Mouse (Mus musculus): ENCODE data around the gene Igdcc3. TPM values are rescaled to one million over a fixed set of nuclear protein-coding genes. Genes with fewer than 3 reads are reported as not detected.
A peak's percentile ranks its signal among the peaks of the same experiment; 100 is the strongest.
"Not testable (repeated sequence)": the region's sequence is repeated elsewhere in the genome, so short reads cannot be mapped to it uniquely, and the experiment has no call there.

The Igdcc3 gene
- polyA plus RNA-seq, 1 experiment: not detected

GRCm38 (mm10) chr9:65197826-65198225 lies 56.8 kb downstream of the Igdcc3 start:
- peaks cover 6% of the 10 kb centered on the region for H3K4me1 ChIP-seq (ENCODE audit: control insufficient read depth, insufficient read depth, low read length)
- peak overlapping the region; percentile 51 for H3K27ac ChIP-seq (ENCODE audit: control insufficient read depth, insufficient read depth, low read depth, low read length, poor library complexity)
- TF ChIP-seq POLR2A (IDR thresholded peaks at IDR 0.05; ENCODE audit: borderline replicate concordance, control insufficient read depth, low read depth, low read length): no peak
- no peak for TF ChIP-seq CTCF (IDR thresholded peaks at IDR 0.05; ENCODE audit: control insufficient read depth, insufficient read depth, low read length)
- WGBS: 68% methylated on average over 6 of the region's 6 CpGs
- H3K4me3 ChIP-seq (replicated peaks; ENCODE audit: control insufficient read depth, low read depth, low read length): no peak overlapping the region

- TF ChIP-seq CTCF (IDR thresholded peaks at IDR 0.05; ENCODE audit: control insufficient read depth, insufficient read depth, low read length): no peak
- TF ChIP-seq POLR2A (IDR thresholded peaks at IDR 0.05; ENCODE audit: borderline replicate concordance, control insufficient read depth, low read depth, low read length): no peak
- Histone ChIP-seq H3K27ac (ENCODE audit: control insufficient read depth, insufficient read depth, low read depth, low read length, poor library complexity) (no peak overlapping the region), H3K4me3 (replicated peaks; ENCODE audit: control insufficient read depth, low read depth, low read length) (no peak overlapping the region), H3K4me1 (ENCODE audit: control insufficient read depth, insufficient read depth, low read length) (peaks cover 6% of the 10 kb centered on the region)
- WGBS: 68% methylated on average over 7 of the region's 7 CpGs
These were observed 58.7 kb downstream of the Igdcc3 start for GRCm38 (mm10) chr9:65199723-65200122.

DNA sequence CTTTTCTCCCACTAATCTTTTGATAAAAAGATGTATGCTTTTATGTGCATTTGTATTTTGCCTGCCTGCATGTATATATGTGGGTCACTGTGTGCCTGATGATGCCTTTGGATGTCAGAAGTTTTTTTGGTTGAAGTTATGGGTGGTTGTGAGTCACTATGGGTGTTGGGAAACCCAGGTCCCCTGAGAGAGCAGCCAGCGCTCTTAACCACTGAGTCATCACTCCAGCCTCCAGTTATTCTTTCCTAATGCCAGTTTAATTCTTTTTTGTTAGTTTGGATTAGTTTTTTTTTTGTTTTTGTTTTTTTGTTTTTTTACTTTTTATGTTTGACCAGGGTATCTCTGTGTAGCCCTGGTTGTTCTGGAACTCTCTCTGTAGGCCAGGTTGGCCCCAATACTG lies 59.6 kb downstream of the Igdcc3 start:
- Histone ChIP-seq H3K4me3 (replicated peaks; ENCODE audit: control insufficient read depth, low read depth, low read length) (no peak overlapping the region), H3K4me1 (ENCODE audit: control insufficient read depth, insufficient read depth, low read length) (peaks cover 2% of the 10 kb centered on the region), H3K27ac (ENCODE audit: control insufficient read depth, insufficient read depth, low read depth, low read length, poor library complexity) (no peak overlapping the region)
- TF ChIP-seq POLR2A (IDR thresholded peaks at IDR 0.05; ENCODE audit: borderline replicate concordance, control insufficient read depth, low read depth, low read length) (no peak), CTCF (IDR thresholded peaks at IDR 0.05; ENCODE audit: control insufficient read depth, insufficient read depth, low read length) (no peak)
- 13% methylated on average over 1 of the region's 1 CpGs for WGBS

- no peak overlapping the region for H3K27ac ChIP-seq (ENCODE audit: control insufficient read depth, insufficient read depth, low read depth, low read length, poor library complexity)
- H3K4me3 ChIP-seq (replicated peaks; ENCODE audit: control insufficient read depth, low read depth, low read length): no peak overlapping the region
- WGBS: 55% methylated on average over 3 of the region's 3 CpGs
- no peak for TF ChIP-seq POLR2A (IDR thresholded peaks at IDR 0.05; ENCODE audit: borderline replicate concordance, control insufficient read depth, low read depth, low read length)
- no peak for TF ChIP-seq CTCF (IDR thresholded peaks at IDR 0.05; ENCODE audit: control insufficient read depth, insufficient read depth, low read length)
- peaks cover 1% of the 10 kb centered on the region for H3K4me1 ChIP-seq (ENCODE audit: control insufficient read depth, insufficient read depth, low read length)
These were observed 60.0 kb downstream of the Igdcc3 start for GRCm38 (mm10) chr9:65201021-65201380.

DNA sequence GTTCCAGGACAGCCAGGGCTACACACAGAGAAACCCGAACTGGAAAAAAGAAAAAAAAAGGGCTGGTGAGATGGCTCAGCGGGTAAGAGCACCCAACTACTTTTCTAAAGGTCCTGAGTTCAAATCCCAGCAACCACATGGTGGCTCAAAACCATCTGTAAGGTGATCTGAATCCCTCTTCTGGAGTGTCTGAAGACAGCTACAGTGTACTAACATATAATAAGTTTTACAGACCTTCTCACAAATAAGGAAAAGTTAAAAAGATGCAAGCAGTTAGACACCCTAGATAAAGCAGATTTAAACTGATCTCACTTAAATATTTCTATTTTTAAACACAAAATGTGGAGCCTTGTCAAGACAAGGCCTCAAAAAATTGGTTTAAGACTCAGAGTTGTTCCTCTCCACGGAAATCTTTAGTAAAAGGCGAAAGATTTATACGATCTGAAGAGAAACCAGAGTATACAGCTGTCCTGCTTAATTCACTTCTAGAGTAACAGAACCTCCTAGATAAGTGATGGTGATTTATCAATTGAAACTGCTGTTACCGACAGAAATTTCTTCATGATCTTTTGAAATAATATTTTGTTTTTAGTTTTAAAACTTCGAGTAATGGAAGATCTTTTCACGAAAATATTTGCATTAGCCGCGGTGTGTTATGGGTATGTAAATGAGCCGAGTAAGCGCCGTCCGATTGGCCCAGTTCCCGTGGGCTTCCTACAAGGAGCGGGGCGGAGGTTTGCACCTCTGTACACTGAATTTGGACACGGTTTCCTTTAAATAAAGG lies 60.6 kb downstream of the Igdcc3 start:
- WGBS: under 1% methylated on average over 18 of the region's 18 CpGs
- H3K4me1 ChIP-seq (ENCODE audit: control insufficient read depth, insufficient read depth, low read length): peaks cover 1% of the 10 kb centered on the region
- peak overlapping the region; percentile 54; the same call in 1 of the 2 replicates for H3K27ac ChIP-seq (ENCODE audit: control insufficient read depth, insufficient read depth, low read depth, low read length, poor library complexity)
- H3K4me3 ChIP-seq (replicated peaks; ENCODE audit: control insufficient read depth, low read depth, low read length): peak overlapping the region; percentile 70
- no peak for TF ChIP-seq CTCF (IDR thresholded peaks at IDR 0.05; ENCODE audit: control insufficient read depth, insufficient read depth, low read length)
- TF ChIP-seq POLR2A (IDR thresholded peaks at IDR 0.05; ENCODE audit: borderline replicate concordance, control insufficient read depth, low read depth, low read length): no peak

DNA sequence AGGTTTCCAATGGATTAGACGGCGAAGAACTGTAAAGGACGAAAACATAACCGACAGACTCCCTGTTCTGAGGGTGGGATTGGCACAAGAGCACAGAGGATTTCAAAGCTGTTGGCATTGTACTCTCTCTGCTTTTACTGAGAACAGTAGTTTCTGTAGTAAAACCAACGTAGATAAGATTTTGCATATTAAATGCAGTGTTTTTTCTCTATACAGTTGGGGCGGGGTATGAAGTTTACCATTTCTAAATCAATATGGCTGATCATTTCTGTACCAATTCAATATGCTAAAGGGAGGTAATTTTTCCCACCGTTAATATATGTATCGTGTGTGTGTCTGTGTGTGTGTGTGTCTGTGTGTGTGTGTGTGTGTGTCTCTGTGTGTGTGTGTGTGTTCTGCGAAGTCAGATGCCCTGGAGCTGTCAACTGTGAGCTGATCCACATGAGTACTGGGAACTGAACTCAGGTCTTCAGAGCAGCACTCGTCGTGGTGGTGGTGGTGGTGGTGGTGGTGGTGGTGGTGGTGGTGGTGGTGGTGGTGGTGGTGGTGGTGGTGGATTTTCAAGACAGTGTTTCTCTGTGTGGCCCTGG lies 61.3 kb downstream of the Igdcc3 start:
- 12% methylated on average over 11 of the region's 11 CpGs for WGBS
- peaks cover 1% of the 10 kb centered on the region for H3K4me1 ChIP-seq (ENCODE audit: control insufficient read depth, insufficient read depth, low read length)
- TF ChIP-seq CTCF (IDR thresholded peaks at IDR 0.05; ENCODE audit: control insufficient read depth, insufficient read depth, low read length) (no peak), POLR2A (IDR thresholded peaks at IDR 0.05; ENCODE audit: borderline replicate concordance, control insufficient read depth, low read depth, low read length) (no peak)
- peak overlapping the region; percentile 70 for H3K4me3 ChIP-seq (replicated peaks; ENCODE audit: control insufficient read depth, low read depth, low read length)
- peak overlapping the region; percentile 77 for H3K27ac ChIP-seq (ENCODE audit: control insufficient read depth, insufficient read depth, low read depth, low read length, poor library complexity)

DNA sequence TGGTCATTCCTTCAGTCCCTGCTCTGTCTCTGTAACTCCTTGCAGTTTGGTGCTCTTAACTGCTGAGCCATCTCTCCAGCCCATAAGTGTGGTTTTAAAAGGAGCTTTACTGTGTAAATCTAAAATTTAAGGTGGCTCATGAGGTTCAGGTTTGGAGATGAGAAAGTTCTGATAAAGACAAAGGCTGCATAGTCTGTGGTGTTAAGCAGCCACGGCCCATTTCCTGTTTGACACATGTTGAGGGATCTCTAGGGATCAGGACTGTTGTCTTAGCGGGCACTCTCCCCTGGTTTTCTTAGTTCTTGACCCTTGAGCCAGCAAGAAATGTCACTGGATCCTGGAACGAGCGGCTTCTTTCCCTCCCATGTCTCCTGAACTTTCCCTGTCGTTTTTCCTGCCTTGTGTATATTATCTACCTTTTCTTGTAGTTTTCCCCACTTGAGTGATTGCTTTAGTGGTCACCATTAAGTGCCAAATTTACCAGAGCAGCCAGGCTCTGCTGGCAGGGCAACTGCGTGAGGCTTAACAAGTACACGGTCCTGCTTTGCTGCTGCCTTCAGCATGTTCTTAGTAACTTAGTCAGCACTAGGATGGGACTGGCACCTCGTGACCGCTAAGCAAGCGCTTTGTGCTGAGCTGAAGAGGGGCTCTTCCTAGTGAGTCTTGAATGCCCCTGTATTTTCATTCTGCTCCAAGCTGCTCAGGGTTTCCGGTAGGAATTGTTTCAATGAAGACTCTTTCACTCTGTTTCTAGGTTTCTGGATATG lies 64.2 kb downstream of the Igdcc3 start:
- 56% methylated on average over 11 of the region's 11 CpGs for WGBS
- H3K27ac ChIP-seq (ENCODE audit: control insufficient read depth, insufficient read depth, low read depth, low read length, poor library complexity): no peak overlapping the region

GRCm38 (mm10) chr9:65207041-65207815 lies 66.2 kb downstream of the Igdcc3 start:
- H3K27ac ChIP-seq (ENCODE audit: control insufficient read depth, insufficient read depth, low read depth, low read length, poor library complexity); H3K4me1 ChIP-seq (ENCODE audit: control insufficient read depth, insufficient read depth, low read length); H3K4me3 ChIP-seq (replicated peaks; ENCODE audit: control insufficient read depth, low read depth, low read length): not testable (repeated sequence)
- 82% methylated on average over 9 of the region's 9 CpGs for WGBS

More for the DNA sequence above, 64.2 kb downstream of the Igdcc3 start:
- Histone ChIP-seq H3K4me1 (ENCODE audit: control insufficient read depth, insufficient read depth, low read length) (peaks cover 1% of the 10 kb centered on the region; the same call in 1 of the 2 replicates), H3K4me3 (replicated peaks; ENCODE audit: control insufficient read depth, low read depth, low read length) (no peak overlapping the region)
- TF ChIP-seq CTCF (IDR thresholded peaks at IDR 0.05; ENCODE audit: control insufficient read depth, insufficient read depth, low read length): no peak
- no peak for TF ChIP-seq POLR2A (IDR thresholded peaks at IDR 0.05; ENCODE audit: borderline replicate concordance, control insufficient read depth, low read depth, low read length)
